Mouse (Mus musculus): ENCODE results near the gene Gm10097. TPM values are rescaled to one million over a fixed set of nuclear protein-coding genes. Genes with fewer than 3 reads are reported as not detected.

The Gm10097 gene
- not detected in 2 replicates for polyA plus RNA-seq (2012; rRNA removed; ENCODE audit: low replicate concordance)

DNA sequence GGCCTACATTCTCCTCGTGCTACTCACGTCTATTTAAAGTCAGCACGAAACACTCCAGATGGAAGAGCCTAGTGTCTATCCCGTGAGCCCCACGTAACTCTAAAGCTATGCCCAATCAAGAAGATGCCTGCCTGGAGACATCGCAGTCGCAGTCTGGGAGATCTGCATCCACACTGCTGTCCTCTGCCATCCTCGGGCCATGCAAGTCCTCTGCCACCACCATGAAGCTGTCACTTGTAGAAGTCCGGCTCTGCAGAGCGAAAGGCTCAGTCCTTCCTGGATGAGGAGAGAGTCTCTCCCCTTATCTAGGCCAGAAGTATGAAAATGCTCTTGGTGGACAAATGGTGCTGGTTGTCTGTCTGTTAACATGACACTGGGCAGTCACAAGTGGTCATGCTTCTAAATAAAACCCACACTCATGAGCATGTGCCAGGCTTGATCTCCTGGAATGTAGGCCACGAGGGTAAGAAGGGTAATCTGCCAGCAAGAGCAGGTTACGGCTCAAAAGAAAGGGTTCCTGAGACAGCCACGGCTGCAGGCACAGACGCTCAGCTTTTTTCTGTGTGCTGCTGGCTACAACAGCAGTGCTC, at the start of gene Gm10097:
Gene Gm10097, plus strand, starts transcription at position 517 of the 590 bp plus-strand sequence.

All from subcutaneous adipose tissue, adult 2 months (tissue).